Mouse (Mus musculus) heart, postnatal 36 days (tissue): ENCODE measurements around the gene AC124502.3. TPM values are rescaled to one million over a fixed set of nuclear protein-coding genes. Genes with fewer than 3 reads are reported as not detected.
A peak's percentile ranks its signal among the peaks of the same experiment; 100 is the strongest.
"Not testable (repeated sequence)": the region's sequence is repeated elsewhere in the genome, so short reads cannot be mapped to it uniquely, and the experiment has no call there.

Experiments
- DNase-seq, 2 experiments: peaks; one replicate each; pipeline ENCODE4 v3.0.0; 2021 to 2022
- intact Hi-C: fragments of 180-260 bp; cut with DNase I; formaldehyde crosslinking; loops from one replicate; pipeline ENCODE4 v1.15.1; 2025
- total RNA-seq, 2 experiments: library from RNA; stranded (reverse); gene quantifications; 2 replicates each; pipeline ENCODE4 v1.2.3; 2021

The AC124502.3 gene
- total RNA-seq, 2 experiments from 2014 or later = 1.4 to 3.9 TPM

DNA sequence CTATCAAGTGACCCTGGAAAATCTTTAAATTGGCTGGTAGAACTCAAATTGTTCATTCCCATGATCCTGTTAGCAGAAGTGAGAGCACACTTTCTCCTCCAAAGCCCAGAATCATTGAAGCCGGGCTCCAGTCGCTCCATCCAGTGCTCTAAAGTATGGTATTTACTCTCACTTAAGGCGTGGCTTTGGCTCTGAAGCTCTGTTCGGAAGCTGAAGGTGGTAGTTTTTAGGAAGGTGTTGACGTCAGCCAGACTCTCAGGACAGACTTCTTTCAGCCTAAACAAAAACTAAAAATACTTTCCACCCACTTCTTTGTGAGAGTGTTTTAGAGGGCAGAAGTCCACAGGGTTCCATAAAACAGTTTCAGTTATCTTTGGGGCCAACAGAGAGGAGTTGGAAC lies 34.8 kb downstream of the AC124502.3 start:
- no peak for DNase-seq
- intact Hi-C loops = loop anchor here (1.0 kb wide), 2 partner anchors 17 to 58 kb away; no protein-coding TSS in a partner anchor

DNA sequence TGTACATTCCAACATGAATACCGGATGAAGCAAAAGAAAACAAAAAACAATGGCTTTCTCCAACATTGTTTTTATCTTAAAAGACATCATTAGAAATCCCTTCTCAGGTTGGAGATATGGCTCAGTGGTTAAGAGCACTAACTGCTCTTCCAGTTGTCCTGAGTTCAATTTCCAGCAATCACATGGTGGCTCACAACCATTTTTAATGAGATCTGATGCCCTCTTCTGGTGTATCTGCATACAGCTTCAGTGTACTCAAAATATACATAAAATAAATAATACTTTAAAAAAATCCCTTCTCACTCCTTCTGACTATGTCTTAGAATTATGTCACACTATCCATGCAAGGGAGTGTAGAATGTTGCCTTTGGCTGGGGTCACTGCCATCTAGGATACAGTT lies 40.6 kb downstream of the AC124502.3 start:
- intact Hi-C loops = no loop called here
- DNase-seq = no peak

DNA sequence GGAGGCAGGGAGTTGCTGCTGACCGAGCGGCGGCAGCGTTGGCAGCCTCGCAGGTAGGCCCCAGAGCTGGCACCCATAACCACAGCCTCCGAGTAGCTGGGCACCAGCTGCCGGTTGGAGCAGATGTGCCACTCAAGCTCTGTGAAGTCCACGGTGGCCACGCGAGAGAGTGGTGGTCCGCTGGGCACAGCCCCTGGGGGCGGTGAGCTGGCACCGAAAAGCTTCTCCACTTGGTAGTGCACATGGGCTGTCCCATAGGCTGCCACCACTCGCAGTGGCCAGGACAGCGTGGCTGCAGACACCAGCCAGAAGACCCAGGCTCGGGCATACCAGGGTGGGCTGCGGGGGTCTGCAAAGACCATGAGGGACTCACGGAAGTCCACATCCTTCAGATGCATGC lies 43.3 kb downstream of the AC124502.3 start:
- DNase-seq = no peak
- intact Hi-C loops = no loop called here

DNA sequence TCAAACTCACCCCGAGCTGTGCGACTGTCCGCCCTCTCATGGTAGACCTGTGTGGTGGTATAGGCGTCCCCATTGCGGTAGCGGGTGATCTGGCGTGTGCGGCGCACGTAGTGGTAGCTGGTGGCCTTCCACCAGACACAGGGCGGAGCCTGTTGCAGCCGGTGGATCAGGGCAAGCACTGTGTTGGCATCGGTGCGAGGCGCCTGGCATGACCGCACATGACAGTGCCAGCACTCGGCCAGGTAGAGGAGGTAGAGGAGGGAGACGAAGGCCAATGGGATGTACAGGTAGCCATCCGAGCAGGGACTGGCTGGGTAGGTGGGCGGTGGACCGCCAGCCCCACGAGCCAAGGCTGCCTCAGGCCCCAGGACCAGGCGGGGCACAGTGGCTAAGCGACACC lies 43.9 kb downstream of the AC124502.3 start:
- intact Hi-C loops = no loop called here
- no peak for DNase-seq

DNA sequence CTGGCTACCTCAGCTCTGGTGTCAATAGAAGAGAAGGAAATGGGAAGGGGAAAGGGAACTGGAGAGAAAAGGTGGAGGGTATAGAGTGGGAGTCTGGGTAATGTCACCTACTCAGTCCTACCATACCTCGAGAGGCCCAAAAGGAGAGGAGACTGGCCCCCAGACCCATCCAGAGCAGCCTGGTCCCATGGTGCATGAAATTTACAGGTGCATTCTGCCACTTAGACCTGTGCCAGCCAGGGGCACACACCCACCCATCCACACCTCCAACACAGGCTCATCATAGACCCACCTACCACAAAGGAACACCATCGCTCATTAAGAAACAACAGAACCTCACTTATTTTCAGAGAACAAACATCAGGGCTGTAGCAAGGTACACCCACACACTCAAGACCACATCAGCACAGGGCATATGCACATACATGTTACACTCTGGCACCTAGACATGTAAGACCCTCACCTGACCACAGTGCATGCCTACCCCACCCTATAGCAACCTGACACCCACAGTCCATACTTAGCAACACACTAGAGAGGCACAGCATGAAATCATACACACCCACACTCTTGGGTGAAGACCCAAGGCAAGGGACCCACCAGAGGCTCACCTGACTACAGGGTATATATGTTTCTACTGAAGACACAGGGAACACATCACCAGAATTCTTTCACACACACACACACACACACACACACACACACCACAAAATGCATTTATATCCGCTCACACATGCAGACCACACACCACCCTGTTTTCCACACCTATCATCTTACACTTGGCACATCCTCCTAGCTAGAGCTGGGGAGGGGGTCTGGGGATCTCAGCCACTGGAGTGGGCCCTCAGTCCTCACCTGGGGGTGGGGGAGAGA lies 45.5 kb downstream of the AC124502.3 start:
- intact Hi-C loops = no loop called here
- no peak for DNase-seq

DNA sequence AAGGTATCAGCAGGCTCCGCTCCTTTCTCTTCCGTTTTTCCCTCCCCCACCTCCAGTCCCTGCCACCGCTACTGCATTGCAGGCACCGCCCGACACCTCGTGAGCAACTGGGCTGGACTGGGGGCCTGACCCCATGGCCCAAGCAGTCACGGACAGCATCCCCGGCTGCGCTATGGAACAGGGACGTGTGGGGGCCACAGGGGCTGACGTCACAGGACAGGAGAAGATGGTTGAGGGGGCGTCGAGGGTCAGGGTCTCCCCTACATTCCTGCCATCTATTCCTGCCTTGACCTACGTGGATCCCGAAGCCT lies 46.1 kb downstream of the AC124502.3 start:
- intact Hi-C loops = no loop called here
- DNase-seq = no peak

DNA sequence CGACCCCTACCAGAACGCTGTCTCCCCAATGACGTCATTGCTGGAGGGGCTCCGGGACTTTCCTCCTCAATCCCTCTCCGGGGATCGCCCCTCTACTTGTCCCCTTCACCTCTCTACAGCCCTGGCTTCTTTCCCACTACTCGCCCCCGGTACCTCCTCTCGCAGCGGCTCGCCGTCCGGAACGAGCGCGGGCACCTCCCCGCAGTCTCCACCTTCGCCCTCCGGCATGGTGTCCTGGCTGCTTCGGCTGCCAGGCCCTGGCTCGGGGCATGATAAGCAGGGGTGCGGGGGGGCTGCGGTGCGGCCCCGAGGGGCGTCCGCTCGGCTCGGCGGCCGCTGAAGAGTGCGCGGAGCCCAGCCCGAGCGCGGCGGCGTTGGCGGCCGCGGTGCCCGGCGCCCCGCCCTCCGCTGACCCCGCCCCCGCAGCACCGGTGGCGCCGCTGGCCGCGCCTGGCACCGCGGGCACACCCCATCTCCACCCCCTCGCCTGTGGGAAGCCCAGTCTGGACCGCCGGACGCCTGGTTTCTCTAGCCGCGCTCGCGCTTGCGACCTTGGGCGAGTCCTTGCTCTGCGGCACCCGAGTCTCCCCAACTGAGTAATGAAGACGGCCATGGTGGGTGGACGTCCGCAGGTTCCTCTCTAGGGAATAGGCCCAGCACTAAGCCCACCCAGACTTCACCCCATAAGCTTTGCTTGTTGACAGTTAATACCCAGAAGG lies 46.6 kb downstream of the AC124502.3 start, which contains the start of gene Tmem151a:
Tmem151a (minus strand) TSS at position 387 of the 719 bp plus-strand sequence.
- intact Hi-C loops = no loop called here
- DNase-seq = no peak

DNA sequence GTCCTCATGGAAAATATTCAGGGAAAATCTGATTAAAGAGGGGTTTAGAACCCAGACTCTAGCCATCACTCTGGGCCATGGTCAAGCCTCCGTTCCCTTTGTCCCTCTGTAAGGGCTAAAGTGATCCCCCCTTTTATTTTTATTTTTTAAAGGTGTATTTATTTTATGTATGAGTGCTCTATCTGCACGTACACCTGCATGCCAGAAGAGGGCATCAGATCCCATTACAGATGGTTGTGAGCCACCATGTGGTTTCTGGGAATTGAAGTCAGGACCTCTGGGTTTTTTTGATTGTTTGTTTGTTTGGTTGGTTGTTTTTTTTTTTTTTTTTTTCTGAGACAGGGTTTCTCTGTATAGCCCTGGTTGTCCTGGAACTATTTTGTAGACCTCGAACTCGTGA lies 47.8 kb downstream of the AC124502.3 start:
- intact Hi-C loops, DNase-seq: not testable (repeated sequence)

DNA sequence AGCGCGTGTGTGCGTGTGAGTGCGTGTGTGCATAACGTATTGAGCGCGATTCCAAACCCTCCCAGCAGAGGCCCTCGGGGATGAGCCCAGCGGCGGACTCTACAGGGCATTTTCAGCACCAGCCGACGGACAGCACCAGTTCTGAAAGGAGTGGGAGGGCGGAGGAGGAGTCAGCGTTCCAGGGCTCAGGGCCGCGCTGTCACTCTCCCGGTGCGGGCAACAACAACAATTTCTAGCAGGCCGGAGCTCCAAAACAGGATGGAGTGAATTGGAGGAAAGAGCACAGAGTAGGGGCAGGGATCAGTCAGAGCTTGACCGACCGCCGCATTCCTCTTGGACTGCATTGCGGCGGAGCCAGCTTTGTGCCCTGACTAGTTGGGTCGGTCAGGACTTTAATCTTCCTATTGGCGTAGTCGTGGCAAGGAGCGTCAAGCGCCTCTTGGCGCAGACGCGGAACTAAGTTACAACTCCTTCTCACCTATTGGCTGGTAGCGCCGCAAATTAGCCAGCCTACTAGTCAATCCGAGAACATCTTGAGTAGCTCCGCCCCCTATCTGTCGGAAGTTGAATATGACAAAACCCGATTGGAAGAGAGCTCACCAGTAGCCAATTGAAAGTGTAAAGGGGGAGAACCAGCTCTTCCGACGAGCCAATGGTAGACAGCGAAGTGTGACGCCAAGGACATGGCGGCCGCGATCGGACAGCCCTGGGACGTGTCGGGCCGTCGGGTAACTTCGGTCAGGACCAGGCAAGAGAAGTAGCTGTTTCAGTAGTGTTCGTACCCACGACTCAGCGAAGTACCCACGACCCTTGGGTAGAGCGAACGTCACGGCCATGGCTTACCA lies 49.4 kb downstream of the AC124502.3 start, which contains the start of gene Yif1a:
Yif1a (plus strand) TSS at position 655 of the 845 bp plus-strand sequence.
- DNase-seq = peak; percentile 93 to 94
- intact Hi-C loops = no loop called here

DNA sequence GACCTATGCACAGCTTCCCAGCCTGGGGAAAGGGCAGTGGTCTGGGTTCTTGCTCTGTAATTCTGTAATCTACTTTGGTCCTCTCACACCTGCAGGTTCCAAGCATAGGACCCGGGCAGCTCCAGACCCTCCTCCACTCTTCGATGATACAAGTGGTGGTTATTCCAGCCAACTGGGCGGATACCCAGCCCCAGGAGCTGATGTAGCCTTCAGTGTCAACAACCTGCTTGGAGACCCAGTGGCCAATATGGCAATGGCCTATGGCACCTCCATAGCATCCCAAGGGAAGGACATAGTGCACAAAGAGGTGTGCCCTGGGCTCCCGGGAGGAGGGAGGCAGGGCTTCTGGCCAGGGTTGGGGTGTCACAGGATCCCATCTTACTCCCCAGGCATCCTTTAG lies 50.6 kb downstream of the AC124502.3 start:
- no peak for DNase-seq
- intact Hi-C loops = no loop called here

DNA sequence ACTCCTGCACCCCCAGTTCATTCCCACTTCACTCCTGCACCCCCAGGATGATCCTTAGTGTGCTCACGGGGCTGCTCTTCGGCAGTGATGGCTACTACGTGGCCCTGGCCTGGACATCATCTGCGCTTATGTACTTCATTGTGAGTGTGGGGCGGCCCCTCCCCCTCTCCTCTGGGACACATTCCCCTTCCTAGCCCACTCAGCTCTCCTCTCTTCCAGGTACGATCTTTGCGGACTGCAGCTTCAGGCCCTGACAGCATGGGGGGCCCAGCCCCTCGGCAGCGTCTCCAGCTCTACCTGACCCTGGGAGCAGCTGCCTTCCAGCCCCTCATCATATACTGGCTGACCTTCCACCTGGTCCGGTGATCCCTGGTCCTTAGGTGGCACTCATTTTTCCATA lies 53.4 kb downstream of the AC124502.3 start:
- intact Hi-C loops = no loop called here
- no peak for DNase-seq

DNA sequence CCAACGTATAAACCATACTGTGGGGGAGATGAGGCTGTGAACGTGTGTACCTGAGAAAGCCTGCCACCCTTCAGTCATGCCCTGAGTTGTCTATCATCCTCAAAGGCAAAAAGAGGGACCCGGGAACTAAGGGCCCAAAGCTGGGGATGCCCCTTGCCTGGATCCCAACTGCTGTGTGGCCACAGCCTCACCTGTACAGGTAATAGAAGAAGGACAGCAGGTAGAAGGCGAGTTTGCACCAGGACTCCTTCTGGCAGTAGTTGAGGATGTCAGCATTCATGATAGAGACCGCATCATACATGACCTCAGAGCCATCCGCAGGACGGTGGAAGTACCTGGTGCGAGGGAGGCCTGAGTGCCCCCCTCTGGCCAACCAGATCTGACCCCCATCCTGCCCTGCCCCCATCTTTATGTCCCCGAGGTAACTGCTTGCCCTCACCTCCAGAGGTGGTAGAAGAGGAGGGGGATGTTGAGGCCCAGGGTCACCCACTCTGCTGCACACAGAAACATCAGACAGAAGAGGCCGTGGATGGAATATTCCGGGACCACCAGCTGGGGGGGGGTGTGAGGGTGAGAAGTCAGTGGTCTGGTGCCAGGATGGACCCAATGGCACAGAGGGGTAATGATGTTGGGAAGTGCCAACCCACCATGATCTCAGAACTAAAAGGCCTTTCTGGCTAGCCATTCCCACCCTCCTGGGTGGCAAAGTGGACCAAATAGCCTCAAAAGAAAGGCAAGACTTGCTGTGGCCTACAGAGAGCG lies 55.0 kb downstream of the AC124502.3 start:
- intact Hi-C loops = loop anchor here (2.0 kb wide), 1 partner anchor 45 kb away; no protein-coding TSS in a partner anchor
- DNase-seq = no peak

DNA sequence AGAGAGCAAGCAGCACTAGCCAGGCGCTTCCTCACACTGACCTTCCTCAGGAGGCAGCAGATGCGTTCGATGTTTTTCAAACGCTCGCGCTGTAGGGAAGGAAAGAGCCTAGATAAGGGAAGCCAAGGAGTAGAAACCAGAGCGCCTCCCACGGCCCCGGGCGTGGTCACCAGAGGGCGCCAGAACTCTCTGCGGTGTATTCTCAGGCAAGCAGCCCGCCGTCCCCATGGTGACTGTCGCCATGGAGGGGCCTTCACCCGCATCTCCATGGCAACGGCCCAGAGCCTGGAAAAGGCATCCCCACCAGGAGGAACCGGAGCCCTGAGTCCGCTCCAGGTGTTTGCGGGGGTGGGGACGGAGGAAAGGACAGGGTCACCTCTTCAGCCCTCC lies 55.5 kb downstream of the AC124502.3 start:
- peak; percentile 84 to 91 for DNase-seq
- intact Hi-C loops = loop anchor here (2.0 kb wide), 1 partner anchor 45 kb away; no protein-coding TSS in a partner anchor

DNA sequence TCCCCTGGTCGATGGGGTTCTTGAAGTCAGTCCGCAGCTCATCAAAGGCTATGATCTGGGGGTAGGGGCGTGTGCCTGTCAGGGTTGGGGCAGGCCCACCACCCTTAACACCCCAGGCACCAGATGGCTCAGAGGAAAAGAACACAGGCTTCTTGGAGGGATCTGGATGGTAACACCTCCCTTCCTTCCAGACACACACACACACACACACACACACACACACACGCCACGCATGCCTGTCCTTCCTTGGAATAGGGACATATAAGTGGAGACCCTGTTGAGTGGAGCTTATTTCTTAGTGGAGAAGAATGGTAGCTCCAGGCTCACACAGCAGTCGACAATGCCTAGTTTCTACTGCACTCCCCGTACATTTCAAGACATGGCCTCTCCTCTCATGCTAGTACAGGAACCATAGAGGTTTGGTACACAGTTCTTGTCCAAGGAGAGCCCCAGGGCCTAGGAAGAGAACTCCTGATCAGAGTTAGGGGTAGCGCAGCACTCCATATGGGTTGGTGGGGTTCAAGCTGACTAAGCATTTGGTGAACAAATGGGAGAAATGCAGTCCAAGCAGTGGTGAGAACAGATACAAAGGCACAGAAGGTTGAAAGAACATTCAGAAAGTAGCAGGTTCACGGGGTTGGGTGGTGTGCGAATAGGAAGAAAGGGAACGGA lies 56.2 kb downstream of the AC124502.3 start:
- intact Hi-C loops = loop anchor here (2.0 kb wide), 1 partner anchor 44 kb away; no protein-coding TSS in a partner anchor
- DNase-seq = no peak

DNA sequence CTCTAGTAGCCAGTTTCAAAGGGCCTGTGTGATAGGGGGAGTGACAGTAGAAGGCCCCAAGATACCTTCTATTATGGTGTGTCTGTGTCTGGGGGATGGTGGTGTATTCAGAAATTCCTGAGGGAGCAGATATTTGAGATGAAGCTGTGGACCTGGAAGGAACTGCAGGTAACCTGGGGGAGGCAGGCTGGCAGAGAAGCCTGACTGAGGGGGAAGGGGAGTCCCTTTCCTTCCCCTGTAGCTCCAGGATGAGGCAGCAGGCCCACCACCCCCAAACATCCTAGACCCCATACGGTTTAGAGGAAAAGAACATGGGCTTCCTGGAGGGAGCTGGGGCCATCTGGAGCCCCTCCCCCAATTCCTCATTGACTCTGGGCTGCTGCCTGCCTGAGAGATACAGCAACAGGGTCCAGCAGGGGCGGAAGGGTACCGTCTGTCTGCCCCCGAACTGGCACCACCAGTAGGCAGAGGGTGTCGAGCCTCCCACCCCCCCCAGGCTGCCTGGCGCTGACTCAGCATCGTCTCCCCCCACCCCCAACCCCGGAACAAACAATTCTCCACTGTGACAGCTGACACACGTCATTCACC lies 57.3 kb downstream of the AC124502.3 start:
- DNase-seq = no peak
- intact Hi-C loops = loop anchor here (2.0 kb wide), 1 partner anchor 43 kb away; no protein-coding TSS in a partner anchor

DNA sequence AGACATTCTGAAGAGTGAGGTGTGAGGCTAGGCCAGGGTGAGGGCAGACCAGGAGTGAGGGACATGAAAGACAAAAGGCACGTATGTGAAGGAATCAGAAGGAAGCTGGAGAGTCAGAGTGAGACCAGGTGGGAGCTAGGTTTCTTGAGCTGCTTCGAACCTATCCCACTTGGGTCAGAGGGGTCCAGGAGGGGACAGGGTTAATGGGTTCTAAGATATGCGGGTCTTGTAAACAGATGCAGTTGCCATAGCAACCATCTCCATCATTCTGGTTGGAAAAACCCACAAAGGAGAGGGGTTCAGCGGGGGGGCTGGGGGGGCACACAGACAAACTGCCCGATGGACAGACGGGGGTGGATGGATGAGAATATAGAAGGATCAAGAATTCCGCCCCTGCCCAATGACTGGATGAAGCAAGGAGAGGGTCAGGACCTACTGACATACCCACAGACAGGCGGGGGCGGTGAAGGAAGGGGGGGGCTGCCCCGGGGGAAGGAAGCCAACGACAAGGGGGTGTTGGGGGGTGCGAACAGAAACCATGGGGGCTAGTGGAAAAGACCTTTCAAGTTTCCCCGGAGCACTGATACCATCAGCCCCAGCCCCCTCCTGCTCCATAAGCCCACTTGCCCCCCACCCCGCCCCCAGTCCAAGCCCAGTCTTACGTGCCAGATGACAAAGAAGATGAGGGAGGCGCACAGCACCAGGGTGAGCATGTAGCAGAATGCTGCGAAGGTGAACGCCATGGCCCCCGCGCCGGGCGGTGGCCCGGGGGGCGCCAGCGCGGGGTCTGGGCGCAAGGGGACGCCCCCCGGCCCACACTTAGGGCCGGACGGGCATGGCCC lies 59.1 kb downstream of the AC124502.3 start:
- intact Hi-C loops = no loop called here
- no peak for DNase-seq

DNA sequence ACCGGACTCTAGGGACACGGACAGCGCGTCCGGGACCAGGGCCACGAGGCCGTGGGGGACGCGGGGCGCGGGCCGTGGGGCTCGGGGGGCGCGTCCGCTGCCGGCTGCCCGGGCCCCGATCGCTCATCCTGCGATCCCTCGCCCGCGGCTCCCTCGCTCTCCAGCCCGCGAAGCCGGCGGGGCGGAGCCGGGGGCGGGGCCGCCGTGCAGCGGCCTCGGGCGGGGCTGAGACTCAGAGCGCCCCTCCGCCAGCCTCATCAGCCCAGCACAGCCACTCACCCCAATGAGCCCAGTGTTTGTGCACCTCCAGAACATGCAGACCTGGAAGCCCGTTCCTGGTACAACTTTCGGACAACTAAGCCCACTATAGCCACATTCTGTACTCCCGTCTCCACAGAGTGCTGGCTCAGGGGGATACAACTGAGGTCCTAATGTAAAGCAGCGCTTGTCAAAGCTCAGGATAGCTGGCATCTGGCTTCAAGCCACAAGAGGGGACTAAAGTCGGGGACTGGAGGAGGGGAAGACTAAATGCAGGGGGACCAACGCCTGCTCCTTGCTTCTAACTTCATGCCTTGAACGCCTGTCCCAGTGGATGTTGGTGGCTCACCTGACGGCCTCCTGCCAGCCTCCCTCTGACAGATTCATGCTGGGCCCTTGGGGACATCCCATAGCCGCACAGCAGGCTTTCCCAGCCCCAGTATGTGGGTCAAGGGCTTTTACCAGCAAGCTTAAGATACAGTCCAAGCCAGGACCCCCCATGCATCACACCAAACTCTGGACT lies 59.9 kb downstream of the AC124502.3 start, which contains the start of gene Cnih2:
Cnih2 (minus strand) TSS at position 159 of the 781 bp plus-strand sequence.
- peak; percentile 60 to 62 for DNase-seq

More for the DNA sequence above, 59.9 kb downstream of the AC124502.3 start, which contains the start of gene Cnih2:
- intact Hi-C loops = no loop called here
